Mouse (Mus musculus) E14TG2a.4 (cell line): ENCODE results near the gene Uqcrq.
"Not testable (repeated sequence)": the region's sequence is repeated elsewhere in the genome, so short reads cannot be mapped to it uniquely, and the experiment has no call there.

Experiments
- H3K27me3 ChIP-seq: 2 replicates; pipeline ENCODE4 v1.6.1; 2014; ENCODE audit warnings: low read length, control low read depth; ENCODE audit not compliant: insufficient read depth
- H3K36me3 ChIP-seq: 2 replicates; pipeline ENCODE4 v1.6.1; 2014; ENCODE audit warnings: low read length, control low read depth; ENCODE audit not compliant: insufficient read depth
- H3K4me1 ChIP-seq: replicated peaks from 2 replicates; pipeline ENCODE4 v1.6.1; 2014; ENCODE audit warnings: low read depth, low read length, control low read depth
- H3K4me3 ChIP-seq: replicated peaks from 2 replicates; pipeline ENCODE4 v1.5.1; 2014; ENCODE audit warnings: mild to moderate bottlenecking, low read length
- H3K9me3 ChIP-seq: 2 replicates; pipeline ENCODE4 v1.6.1; 2014; ENCODE audit warnings: low read length, control low read depth
- CTCF ChIP-seq: conservative IDR thresholded peaks from 2 replicates; pipeline ENCODE4 v1.5.1; 2014; ENCODE audit warnings: low read length
- NANOG ChIP-seq: IDR thresholded peaks from 2 replicates; pipeline ENCODE4 v1.6.1; 2014; ENCODE audit warnings: borderline replicate concordance, low read length, mixed read lengths
- POU5F1 ChIP-seq: IDR thresholded peaks from 2 replicates; pipeline ENCODE4 v1.6.1; 2014; ENCODE audit warnings: low read length, borderline replicate concordance

Uqcrq gene

GRCm38 (mm10) chr11:53429182-53429581 lies 1.4 kb downstream of the Uqcrq start:
- Histone ChIP-seq H3K27me3 (no peaks in the 10 kb centered on the region), H3K4me3 (peak overlapping the region; percentile 99), H3K4me1 (peaks cover 48% of the 10 kb centered on the region), H3K9me3 (no peaks in the 10 kb centered on the region), H3K36me3 (peaks cover 50% of the 10 kb centered on the region)
- TF ChIP-seq POU5F1 (no peak), CTCF (no peak), NANOG (no peak)

DNA sequence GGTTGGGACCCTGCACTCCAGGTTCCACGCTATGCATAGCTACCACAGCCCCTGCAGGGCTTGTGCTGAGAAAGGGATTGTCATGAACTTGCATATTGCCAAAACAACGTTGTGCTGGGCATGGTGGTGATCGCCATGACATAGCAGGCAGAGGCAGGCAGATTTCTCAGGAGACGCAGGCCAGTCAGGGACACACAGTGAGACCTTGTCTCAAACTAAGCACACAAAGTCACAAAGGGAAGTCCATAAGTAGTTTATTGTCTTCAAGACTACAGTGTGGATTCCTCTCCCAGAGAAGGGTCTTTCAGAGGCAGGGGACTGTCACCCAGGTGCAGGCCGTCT lies 1.9 kb downstream of the Uqcrq start:
- Histone ChIP-seq H3K36me3 (peaks cover 54% of the 10 kb centered on the region), H3K4me1 (peaks cover 44% of the 10 kb centered on the region), H3K4me3 (peak overlapping the region; percentile 99), H3K9me3 (no peaks in the 10 kb centered on the region), H3K27me3 (no peaks in the 10 kb centered on the region)
- TF ChIP-seq NANOG: no peak
- TF ChIP-seq POU5F1: no peak
- TF ChIP-seq CTCF: no peak

- Histone ChIP-seq H3K9me3 (no peaks in the 10 kb centered on the region), H3K36me3 (peaks cover 56% of the 10 kb centered on the region), H3K4me3 (no peak overlapping the region), H3K4me1 (peaks cover 38% of the 10 kb centered on the region), H3K27me3 (no peaks in the 10 kb centered on the region)
- no peak for TF ChIP-seq CTCF
- TF ChIP-seq NANOG: no peak
- no peak for TF ChIP-seq POU5F1
These were observed 2.5 kb downstream of the Uqcrq start for GRCm38 (mm10) chr11:53427993-53428715.

DNA sequence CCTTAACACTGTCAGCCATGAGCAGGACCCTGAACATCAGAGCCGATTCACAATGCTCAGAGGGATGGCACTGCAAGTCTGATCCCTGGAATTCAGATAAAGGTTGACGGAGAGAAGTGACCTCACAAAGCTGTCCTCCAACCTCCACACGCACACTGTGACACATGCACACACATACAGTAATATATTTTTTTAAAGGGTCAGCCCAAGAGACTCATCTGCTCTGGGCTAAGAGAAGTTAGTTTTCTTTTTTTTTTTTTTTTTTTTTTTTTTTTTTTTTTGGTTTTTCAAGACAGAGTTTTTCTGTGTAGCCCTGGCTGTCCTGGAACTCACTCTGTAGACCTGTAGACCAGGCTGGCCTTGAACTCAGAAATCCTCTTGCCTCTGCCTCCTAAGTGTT lies 3.7 kb downstream of the Uqcrq start:
- H3K4me1 ChIP-seq: peaks cover 34% of the 10 kb centered on the region
- H3K4me3 ChIP-seq, H3K27me3 ChIP-seq, H3K9me3 ChIP-seq: not testable (repeated sequence)
- H3K36me3 ChIP-seq: peaks cover 65% of the 10 kb centered on the region

DNA sequence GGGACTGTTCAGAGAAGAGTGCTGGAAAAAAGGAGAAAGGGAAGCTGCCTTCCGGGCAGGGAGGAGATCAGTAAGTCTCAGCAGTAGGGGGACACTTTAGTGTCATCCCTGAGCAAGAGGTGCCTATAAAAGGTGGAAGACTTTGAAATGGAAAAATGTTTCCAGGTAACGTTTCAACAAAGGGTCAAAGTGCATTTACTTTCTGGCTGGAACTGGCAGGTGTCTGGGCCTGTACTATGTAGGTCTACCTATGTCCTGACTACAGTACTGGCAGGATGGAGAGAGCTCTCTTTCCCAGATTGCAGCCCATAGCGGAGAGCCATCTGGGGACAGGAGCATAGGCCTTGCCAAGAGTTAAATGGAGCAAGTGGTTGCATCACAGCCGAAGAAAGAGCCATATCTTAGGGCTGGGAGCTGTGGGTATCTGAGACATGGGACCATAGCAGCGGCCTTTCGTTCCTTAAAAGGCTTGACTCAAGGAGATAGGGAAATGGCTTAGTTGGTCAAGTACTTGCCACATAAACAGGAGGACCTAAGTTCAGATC lies 4.8 kb downstream of the Uqcrq start:
- H3K4me3 ChIP-seq: no peak overlapping the region
- peaks cover 26% of the 10 kb centered on the region for H3K4me1 ChIP-seq
- H3K36me3 ChIP-seq: peaks cover 74% of the 10 kb centered on the region
- H3K27me3 ChIP-seq: no peaks in the 10 kb centered on the region
- no peaks in the 10 kb centered on the region for H3K9me3 ChIP-seq
- TF ChIP-seq CTCF (no peak), NANOG (no peak), POU5F1 (no peak)

GRCm38 (mm10) chr11:53425251-53425650 lies 5.4 kb downstream of the Uqcrq start:
- Histone ChIP-seq H3K4me3 (no peak overlapping the region), H3K27me3 (no peaks in the 10 kb centered on the region), H3K4me1 (peaks cover 26% of the 10 kb centered on the region), H3K36me3 (peaks cover 79% of the 10 kb centered on the region), H3K9me3 (no peaks in the 10 kb centered on the region)
- TF ChIP-seq NANOG: no peak
- no peak for TF ChIP-seq CTCF
- no peak for TF ChIP-seq POU5F1

GRCm38 (mm10) chr11:53424826-53425225 lies 5.8 kb downstream of the Uqcrq start:
- TF ChIP-seq NANOG (no peak), POU5F1 (no peak), CTCF (no peak)
- Histone ChIP-seq H3K4me3 (no peak overlapping the region), H3K4me1 (peaks cover 26% of the 10 kb centered on the region), H3K36me3 (peaks cover 83% of the 10 kb centered on the region), H3K9me3 (no peaks in the 10 kb centered on the region), H3K27me3 (no peaks in the 10 kb centered on the region)

GRCm38 (mm10) chr11:53423036-53423435 lies 7.6 kb downstream of the Uqcrq start, which contains the start of gene Leap2:
TSS of gene Leap2 (minus strand) at chr11:53423170.
- no peaks in the 10 kb centered on the region for H3K27me3 ChIP-seq
- no peak for TF ChIP-seq CTCF
- TF ChIP-seq NANOG: no peak
- TF ChIP-seq POU5F1: no peak
- H3K4me1 ChIP-seq: peaks cover 9% of the 10 kb centered on the region; the same call in 1 of the 2 replicates
- no peaks in the 10 kb centered on the region for H3K9me3 ChIP-seq
- H3K36me3 ChIP-seq: peaks cover 82% of the 10 kb centered on the region
- no peak within 1 kb of the TSS for H3K4me3 ChIP-seq

- Histone ChIP-seq H3K4me3 (no peak overlapping the region), H3K9me3 (no peaks in the 10 kb centered on the region), H3K4me1 (no peaks in the 10 kb centered on the region), H3K27me3 (no peaks in the 10 kb centered on the region), H3K36me3 (peaks cover 92% of the 10 kb centered on the region)
- TF ChIP-seq CTCF: no peak
- TF ChIP-seq POU5F1: no peak
- no peak for TF ChIP-seq NANOG
These were observed 12.6 kb downstream of the Uqcrq start for GRCm38 (mm10) chr11:53418048-53418447.
